Mouse (Mus musculus) MEL-GATA-1-ER (cell line): ENCODE results near the gene Npff.

Source experiments
- DNase-seq: peaks from one replicate; pipeline ENCODE4 v3.0.0-alpha.2; 2012; ENCODE audit warnings: low read depth; ENCODE audit errors: extremely low read depth

Gene Npff

DNA sequence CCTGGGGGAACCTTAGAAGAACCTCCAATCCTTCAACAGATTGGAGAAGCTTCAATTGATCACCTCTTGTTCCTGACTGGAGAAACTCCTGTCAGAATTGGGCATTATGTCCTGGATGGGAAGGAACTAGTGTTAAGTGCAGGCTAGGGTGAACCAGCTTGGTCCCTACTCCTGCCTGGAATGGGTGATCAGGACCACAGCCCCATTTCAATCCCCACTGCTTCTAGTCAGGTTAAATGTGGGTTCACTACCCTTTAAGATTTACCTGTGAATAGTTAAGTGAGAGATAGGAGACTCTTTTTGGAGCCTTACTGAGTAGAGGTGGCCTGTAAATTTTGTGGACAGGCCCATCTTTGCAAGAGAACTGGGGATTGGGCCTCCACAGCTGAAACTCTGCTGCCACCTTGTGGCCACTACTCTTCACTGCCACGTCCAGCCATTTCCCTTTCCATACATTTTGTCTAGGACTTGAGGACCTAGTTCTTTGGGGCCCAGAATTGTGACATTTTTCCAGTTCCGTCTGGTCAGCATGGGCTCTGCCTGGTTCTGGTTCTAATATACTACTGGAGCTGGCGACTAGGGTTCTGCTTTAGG is at the start of gene Npff:
Gene Npff, minus strand, starts transcription at position 51 of the 594 bp plus-strand sequence.
- DNase-seq: peak; percentile 64

DNA sequence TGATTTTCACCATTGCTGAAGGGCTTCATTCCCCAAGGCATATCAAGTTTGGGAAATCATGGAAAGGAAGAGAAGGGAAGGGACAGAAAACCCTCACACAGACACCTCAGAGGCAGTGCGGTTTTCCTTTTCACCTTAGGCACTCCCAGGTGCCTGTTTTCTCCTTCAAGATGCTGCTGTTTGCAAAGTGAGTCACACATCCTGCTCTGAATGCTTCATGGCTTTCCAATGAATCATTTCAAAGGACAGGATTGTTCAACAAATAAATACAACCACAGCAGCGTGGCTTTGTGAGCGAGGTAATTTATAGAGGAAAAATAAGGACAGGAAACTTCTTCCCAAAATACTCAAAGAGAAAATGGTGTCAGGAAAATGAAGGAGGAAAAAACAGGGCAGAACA is 47.3 kb upstream of the Npff start:
- no peak for DNase-seq

DNA sequence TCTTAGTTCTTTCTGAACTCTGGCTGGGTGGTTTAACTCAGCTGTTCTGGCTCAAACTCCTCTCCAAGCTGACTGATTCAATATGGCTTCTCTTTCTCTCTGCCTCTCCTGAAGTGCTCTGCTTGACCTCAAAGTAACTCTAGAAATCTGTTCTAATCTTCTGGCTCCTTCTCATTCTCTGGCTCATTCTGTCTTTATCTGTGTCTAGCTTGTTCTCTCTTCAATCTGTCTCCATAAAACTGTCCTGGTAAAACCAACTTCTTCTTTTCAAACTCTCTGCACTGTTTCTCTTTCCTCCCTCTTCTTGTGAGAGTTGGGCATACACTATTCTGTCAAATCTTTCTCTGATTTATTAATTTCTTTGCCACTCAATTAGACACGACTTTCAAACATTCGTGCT is 43.1 kb upstream of the Npff start:
- DNase-seq: peak; percentile 19

DNA sequence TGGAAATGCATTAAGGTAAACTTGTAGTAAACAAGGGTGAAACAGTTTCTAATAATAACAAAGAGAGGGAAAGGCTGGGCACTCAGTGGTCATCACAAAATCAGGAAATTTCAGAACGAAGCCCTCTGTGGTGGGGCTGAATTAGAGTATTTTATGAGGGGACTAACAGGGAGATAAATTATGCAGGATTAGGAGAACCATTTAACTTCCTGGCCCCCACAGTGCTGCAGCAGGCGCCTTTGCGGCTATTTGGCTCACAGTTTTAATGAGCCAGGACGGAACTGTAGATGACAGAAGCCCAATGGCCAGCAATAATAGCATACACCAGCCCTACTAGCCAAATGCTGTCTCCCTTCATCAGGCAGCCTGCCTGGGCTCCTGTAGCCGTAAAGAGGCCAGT is 38.9 kb upstream of the Npff start:
- DNase-seq: no peak

DNA sequence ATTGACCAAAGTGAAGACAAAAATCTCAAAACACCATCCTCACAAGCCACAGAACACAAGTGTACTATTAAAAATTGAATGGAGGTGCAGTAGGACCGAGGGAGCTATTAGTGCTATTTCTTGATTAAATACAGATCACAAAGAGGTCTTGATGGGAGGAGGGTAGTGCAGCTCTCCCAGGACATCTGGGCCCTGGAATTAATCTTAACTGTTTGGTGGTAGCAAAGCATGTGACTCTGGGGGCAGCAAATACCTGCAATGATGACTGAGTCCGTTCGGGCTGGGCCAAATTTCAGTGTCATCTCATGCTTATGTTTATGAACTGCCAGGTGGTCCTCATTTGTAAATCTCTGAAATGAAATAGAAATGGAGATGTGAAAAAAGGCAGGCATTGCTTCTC is 38.3 kb upstream of the Npff start:
- no peak for DNase-seq

DNA sequence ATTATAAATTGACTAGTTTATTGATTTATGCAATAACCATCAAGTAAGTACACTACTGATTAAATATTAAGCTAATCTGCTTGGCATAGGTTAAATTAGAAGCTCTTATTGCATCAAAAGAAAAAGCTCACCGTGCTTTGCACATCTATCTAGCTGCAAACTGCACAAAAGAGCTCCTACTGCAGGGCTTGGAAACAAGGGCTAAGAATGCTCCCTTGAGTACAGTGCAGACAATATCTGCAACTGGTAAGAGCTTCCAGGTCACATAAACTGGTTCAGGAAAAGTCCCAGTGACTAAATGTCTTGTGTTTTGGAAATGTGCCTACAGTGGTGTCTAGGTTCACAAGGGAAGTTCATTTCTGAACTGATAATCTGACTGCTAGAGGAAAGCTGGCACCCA is 37.7 kb upstream of the Npff start:
- DNase-seq: no peak

DNA sequence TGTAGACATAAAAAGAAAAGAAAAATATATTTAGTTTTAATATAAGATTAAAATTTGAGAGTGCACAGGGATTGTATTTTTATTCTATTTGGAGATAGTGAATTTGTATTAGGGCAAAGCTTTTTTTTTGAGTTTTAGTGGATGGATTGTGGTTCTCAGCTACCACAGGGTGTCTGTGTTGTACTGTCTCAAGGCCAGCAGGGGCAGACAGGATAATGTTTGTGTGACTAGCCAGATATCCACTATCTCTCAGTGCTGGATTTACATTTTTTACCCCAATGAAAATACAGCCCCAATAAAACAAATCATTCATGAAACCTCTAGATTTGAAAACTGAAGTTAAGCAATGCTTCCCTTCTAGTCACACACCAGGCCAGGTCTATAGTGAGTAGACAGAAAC is 32.8 kb upstream of the Npff start:
- no peak for DNase-seq

DNA sequence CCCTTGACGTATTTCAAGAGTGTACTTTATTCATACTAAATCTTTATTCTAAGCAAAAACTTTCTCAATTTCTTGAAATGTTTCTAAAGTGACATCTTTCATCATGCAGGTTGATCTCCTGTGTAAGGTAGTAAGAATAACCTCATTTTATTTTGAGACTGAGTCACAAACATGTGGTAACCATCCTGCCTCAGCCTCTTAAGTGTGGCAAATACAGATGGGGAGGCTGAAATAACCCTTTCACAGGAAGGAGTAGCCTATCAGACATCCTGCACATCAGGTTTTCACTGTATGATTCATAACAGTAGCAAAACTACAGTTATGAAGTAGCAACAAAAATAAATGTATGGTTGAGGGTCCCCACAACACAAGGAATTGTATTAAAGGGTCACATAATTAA is 30.8 kb upstream of the Npff start:
- DNase-seq: no peak

DNA sequence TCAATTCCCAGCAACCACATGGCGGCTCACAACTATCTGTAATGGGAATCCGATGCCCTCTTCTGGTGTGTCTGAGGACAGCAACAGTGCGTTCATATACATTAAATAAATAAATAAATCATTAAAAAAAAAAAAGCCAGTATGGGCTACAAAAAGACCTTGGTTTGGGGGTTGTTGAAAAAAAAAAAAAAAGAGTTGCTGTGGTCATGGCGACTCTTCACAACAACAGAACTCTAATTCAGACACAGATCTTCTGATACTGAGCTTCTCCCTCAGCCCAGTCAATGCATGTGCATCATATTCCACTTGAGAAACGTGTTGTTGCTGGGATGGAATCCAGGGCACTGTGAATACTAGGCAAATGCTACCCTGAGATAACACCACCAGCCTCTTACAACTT is 27.9 kb upstream of the Npff start:
- no peak for DNase-seq

DNA sequence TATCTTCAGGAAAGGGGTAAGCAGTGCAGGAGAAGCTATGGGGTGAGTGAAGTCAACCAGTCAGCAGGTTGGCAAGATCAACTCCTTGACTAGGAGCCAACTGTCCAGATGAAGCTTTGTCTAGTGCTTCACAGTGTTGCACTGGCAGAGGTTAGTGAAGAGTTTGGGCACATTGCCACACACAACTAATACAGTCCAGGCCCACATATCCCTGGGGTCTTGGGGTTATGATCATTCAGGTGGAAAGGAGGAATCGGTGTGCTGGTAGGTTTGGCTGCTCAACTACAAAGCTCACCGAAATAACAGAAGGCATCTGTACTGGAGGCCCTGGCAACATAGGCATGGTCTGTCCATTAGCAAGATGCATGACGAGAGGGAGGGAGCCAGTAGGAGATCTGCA is 22.7 kb upstream of the Npff start:
- no peak for DNase-seq

DNA sequence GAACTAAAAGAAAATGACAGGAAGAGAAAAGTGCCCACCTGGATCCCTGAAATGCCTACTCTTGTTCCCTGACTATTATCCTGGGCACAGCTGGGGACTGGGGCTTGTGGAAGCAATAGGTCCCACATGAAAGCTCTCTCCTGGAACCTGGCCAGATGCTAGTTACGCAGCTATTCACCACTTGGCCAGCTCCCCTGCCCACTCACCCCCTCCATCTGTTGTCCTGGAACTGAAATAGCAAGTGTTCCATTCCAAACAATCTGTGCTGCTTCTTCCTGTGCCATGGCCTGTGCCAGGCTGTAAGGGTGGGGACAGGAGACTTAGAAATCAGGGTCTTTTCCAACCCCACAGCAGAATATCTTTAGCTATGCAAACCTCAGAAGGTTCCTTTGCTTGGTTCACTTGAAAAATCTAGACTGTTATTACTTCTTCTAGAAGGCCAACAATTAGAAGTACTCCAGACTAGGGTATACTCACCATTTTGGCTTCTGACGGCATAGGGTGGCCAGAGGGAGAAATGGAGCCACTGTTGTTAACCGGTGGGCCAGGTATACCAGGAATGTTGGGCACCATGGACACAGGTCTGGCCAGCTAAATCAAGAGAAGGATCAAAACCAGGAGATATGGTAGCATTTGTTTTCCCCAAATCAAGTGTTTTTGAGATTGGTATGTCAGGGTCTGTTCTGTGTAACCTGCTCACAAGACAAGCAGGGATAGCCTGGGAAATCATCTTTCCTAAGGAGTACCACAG is 22.1 kb upstream of the Npff start:
- DNase-seq: no peak

DNA sequence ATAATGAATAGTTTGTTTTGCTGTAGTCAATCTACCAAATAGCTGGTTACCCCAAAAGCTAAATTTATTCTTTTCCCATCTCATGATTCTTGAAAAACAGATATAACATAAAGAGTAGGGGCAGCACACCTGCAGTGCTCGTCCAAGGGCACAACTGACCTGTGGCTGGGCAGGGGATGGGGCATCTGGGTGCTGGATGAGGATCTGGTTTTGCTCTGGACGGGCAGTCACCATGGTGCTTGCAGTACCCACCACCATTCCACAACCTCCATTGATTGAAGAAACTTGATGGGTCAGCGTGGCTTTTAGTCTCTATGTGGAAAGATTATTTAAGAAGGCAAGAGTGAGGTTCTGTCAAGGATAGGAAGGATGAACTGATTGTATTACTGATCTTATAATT is 21.5 kb upstream of the Npff start:
- DNase-seq: no peak

DNA sequence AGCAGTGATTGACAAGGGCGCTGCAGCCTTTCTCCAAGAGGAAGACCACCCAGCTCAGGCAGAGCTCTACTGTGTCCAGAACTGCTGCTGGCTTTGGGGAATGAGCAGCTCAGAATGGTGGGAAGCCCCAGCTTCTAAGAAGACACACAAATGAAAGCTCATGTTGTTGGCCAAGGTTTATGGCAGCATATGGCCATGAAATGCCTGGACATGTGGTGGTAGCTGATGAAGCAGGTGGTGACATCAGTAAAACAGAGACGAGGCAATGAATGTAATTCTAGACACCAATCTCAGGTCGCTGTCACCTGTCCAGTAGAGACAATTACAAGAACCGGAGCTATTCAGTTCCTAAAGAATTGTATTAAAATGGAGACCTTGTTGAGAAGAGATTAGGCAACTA is 20.1 kb upstream of the Npff start:
- DNase-seq: no peak

DNA sequence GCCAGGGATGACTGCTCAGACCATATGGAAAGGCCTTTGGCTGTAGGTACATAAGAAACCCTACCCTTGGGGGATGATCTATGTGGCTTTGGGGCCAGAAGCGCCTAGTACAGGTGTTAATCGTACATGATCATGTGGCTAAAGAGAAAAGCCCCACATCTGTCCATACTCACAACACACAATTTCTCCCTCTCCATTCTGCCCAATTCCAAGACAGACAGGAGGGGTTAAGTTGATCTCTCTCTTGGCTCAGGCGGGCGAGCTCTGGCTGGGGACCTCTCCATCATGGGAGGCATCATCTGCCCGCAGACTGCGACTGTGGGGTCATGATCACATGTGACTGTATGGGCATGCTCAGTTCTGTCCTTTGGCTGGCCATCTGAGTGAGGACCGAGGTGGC is 9.2 kb upstream of the Npff start:
- no peak for DNase-seq

DNA sequence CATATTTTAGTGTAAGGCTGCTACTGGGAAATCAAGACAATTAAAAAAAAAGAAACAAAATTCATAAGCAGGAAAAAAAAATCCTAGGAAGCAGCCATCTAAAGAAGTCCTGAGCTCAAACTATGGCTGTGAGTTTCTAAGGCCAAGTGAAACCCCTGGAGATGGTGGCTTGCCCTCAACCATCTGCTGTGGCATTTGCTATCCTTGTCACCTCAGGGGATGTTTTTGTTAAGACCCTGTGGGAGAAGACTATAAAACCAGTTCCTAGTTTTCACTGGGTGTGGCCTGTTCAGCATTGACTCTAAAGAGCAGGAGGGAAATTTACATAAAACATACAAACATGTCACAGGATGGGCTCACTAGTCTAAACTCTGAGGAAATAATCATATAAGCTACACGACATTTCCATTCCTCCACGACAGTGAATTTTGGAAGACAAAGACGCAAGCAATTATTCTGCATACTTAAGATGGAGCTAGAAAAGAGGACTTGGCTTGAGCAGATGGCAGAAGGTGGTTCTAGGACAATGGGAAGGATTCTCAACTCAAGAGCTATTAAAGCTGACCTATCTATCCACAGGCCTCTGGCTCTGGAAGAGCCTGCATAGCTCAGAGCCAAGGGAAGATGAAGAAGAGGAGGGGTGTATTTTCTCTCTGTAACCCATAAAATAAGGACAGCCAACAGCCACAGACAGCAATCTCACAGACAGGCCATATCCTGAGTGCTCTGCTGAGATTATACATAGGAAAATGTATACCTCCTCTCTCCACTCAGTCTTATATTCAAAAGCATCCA is 7.6 kb upstream of the Npff start:
- no peak for DNase-seq

DNA sequence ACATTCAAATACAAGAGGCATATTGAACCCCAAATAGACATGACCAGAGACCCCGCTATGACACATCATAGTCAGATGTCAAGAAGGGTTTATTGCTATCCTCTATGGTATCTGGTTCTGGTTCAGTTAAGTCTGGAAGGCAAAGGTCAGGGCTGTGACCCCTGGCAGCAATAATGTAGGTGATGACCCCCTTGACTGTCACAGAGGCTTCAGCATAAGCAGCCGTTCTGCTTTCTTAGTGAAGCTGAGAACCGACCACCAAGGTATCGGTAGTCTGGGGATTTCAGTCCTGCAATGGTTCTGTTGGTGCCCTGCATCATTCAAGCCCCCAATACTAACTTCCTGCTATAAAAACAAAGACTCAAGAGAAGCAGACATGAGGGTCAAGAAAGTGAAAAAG is 6.8 kb upstream of the Npff start:
- DNase-seq: no peak

DNA sequence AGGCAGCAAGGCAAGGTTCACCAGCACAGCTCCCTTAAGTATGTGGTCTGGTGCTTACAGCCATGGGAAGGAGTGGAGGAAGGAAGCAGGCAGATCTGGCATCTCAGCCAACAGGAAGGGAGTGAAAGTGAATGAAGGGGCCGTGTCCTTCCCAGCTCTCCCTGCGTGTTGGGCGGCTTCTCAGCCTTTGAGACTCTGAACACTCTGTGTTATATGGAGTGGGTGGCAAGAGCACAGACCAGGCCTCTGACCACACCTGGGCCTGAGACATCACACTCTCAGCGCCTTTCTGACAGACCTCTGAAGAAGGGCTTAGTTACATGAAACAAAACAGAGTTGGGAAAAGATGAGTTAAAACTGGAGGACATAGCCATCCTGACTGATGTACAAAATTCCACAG is 5.8 kb upstream of the Npff start:
- DNase-seq: no peak

DNA sequence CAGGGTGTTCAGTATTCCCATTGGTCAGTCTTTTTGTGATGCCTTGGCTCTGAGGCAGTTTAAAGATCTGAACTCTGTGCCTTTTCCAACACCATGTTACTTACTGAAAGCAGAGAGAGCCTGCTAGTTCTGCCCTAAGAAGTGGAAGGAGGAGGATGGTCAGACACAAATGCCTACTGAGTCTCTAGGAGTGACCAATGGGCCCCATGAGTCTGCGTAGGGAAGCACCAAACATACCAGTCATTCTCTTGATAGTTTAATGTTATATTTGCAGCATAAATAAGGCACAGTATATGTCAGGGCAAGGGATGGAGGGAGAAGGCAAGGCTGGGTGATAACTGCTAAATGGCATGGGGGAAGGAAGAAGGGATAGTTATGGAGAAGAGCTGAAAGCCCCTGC is 3.7 kb upstream of the Npff start:
- DNase-seq: no peak

DNA sequence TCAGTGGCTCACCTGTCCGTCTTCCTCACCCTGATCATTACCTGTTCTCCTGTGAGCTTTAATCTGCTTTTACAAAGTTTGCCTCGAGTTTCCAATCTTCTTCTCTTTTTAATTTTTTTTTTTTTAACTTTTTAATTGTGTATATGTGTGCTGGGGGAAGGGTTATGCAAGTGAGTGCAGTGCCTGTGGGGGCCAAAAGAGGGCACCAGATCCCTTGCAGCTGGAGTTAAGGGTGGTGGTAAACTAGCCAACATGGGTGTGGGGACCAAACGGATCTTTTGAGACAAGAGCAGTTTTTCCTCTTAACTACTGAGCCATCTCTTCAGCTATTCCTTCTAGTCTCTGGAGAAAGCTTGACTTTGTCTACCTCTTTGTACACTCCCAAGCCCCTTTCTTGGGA is 3.2 kb upstream of the Npff start:
- no peak for DNase-seq

DNA sequence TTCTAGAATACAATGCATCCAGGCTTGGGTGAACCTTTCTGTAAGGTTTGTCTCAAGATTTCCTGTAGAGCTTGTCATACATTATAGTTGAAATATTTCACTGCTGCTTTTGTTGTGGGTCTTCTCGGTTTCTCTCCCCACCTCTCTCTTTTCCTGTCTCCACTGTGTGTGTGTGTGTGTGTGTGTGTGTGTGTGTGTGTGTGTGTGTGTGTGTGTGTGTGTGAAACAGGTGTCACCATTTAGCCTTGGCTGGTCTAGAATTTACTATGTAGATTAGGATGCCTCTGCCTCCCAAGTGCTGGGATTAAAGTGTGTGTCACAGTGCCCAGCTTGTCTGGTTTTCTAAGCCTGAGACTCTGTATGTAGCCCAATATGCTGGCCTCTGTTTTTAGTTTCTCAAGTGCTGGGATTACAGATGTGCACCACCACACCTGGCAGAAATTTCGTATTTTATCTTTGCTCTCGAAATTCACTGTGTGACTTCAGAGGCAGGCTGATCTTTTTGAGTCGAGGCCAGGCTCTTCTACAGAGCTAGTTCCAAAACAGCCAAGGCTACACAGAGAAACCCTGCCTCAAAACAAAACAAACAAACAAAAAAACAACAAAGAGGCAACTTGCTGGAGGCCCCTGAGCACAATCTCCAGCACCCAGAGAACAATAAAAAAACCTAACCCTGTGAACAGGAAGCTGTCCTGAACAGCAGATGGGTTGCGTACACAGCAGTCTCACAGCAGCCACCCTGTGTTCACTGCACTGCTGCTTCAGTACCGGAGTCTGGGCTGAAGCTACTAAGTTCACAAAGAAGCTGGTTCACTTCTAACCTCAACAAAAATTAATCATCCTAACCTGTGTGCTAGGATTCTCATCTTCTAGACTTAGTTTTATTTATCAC is 1.6 kb upstream of the Npff start:
- DNase-seq: no peak

DNA sequence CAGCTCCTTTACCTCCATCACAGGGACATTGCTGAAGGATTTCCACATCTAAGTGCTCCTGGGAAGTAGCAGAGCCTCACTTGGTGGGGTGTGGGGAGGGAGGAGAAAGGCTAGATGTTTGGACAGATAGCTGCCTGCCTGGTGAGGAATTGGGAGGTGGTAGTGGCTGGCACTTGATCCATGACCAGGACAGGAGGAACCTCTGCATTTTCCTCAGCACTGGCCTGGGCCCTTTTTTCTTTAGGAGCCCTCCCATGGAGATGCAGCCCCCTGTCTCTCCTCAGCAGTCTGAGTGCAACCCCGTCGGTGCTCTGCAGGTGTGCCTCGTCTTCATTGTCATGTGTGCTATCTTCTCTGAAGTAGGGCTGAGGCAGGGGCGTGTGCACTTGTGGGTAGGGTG is 3.3 kb downstream of the Npff start:
- DNase-seq: no peak

DNA sequence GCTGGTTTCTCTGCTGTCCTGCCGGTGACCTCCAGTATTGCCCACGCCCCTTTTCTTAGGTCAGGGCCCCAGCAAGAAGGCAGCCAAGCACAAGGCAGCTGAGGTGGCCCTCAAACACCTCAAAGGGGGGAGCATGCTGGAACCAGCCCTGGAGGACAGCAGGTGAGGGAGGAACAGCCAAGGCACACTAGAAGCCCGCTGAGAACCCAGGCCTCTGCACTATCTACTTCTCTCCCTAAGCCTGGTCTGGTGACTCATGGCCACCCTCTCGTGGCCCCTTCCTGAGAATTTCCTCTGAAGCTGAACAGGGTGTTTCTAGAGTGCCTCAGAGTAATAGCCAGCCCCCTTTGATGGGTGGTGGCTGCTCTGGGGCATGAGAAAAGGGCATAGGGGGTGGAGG is 4.3 kb downstream of the Npff start:
- no peak for DNase-seq
